Mouse (Mus musculus) adrenal gland, postnatal 10 days (tissue): ENCODE data around the gene Mmp9. TPM values are rescaled to one million over a fixed set of nuclear protein-coding genes. Genes with fewer than 3 reads are reported as not detected.

Source experiments
- DNase-seq: peaks from one replicate; pipeline ENCODE4 v3.0.0; 2021; ENCODE audit warnings: mixed read lengths
- total RNA-seq, 2 experiments: library from RNA; stranded (reverse); gene quantifications; 2 replicates each; pipeline ENCODE4 v1.2.3; 2021

Gene Mmp9
- total RNA-seq, 2 experiments from 2014 or later, result 2.6 to 24.5 TPM

DNA sequence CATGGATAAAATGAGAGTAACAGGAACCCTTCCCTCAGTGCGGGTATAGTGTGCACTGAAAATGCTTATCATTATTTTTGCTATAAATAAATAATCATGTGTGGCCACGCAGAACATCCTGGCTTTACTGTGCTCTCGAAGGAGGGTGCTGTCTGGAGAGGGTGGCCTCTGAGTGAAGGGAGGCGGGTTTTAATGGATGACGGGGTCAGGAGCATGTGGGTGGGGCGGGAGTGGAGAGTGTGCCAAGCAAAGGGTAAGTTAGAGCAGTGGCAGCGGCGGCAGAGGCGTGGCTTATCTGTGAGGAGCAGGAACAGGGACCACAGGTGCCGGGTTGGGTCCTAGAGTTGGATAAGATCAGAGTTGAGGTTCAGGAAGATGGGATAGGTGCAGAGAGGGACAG lies 51.2 kb downstream of the Mmp9 start:
- DNase-seq, result no peak

DNA sequence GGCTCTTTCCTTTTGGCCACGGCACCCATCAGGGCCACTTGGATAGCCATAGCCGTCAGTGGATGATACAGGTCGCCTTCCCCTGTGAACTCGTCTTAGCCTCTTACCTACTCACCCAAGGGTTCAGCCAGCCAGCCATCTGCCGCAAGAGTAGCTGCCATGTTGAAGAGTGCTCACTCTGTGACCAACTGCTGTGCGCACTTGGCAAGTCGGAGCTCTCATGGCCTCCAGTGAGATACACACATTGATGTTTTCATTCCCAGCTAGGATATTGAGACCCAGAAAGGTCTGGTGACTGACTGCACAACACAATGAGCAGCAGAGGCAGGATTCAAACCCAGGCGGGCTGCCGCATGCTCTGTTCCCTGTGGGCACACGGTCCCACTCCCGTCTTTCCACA lies 53.6 kb downstream of the Mmp9 start:
- DNase-seq, result no peak

DNA sequence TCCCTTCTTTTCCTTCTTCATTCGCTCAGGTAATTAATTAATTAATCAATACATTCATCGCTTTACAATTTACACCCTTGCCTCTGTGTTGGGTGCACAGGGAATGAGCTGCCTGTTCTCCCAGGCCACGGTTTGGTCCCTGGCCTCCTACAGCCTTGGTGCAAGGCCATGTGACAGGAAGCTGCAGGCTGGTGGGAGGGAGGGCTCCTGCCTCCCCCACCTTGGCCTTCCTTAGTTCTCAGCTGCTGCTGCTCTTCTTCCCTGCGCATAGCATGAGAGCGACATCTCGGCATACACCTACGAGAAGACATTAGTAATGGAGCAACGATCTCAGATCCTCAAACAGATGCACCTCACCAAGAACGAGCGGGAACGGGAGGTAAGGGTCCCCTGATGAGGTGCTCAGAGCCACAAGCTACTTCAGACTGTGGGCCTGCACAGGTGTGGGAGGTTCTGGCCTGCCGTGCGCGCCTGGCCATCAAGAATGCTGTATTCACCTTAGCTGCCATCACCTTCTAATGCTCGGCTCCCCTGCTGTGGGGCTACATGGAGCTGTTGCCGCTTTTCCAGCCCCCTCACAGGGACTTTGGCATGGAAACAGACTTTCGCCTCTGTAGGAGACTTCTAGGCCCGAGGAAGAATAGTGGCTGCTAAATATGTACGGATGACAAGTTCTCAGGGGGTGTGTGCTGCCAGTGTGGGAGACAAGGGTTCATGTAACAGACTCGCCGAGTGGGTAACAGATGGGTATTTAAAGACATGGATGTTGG lies 54.3 kb downstream of the Mmp9 start:
- DNase-seq, result no peak

DNA sequence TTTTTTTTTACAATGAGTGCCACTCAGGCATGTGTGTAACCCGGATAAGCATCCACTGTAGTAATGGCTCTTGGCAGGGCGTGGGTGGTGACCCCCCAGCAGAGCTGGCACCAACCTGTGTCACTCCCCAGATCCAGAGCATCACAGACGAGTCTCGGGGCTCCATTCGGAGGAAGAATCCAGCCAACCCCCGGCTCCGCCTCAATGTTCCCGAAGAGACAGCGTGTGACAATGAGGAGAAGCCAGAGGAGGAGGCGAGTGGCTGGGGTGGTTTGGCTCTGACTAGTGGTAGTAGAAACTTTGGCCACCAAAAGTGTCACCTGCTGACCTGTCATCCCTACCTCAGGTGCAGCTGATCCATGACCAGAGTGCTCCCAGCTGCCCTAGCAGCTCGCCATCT lies 55.4 kb downstream of the Mmp9 start:
- no peak for DNase-seq

DNA sequence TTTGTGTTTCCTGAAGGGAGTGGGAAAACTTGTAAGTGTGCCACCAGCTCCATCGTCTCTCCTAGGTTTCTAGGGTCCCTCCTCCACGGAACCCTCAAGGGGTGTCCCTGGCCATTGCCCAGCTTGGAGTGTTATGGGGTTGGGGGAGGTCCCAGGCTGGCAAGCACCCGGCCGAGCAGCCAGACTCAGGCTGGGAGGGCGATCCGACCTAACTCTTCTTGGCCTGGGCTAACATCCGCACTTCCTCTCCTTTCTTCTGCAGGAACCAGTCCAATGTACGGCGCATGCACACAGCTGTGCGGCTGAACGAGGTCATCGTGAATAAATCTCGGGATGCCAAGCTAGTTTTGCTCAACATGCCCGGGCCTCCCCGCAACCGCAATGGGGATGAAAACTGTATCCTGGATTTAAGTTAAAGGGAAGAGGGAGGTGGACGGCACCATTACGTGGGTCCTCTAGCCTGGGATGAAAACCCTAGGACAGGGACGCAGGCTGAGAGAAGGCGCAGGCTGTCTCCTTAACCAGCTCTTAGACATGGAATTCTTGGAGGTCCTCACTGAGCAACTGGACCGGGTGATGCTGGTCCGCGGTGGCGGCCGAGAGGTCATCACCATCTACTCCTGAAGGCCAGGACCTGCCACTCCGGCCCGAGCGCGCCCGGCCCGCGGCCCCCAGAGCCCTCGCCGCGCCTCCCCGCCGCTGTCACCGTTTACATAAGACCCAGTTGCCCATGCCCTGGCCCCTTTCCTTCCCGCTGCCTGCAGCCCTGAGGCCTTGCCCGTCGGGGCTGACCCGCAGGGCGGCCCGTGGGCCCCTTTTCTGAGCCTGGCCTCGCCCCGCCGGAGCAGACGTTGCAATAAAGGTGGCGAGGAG lies 56.5 kb downstream of the Mmp9 start:
- peak; percentile 28 for DNase-seq

DNA sequence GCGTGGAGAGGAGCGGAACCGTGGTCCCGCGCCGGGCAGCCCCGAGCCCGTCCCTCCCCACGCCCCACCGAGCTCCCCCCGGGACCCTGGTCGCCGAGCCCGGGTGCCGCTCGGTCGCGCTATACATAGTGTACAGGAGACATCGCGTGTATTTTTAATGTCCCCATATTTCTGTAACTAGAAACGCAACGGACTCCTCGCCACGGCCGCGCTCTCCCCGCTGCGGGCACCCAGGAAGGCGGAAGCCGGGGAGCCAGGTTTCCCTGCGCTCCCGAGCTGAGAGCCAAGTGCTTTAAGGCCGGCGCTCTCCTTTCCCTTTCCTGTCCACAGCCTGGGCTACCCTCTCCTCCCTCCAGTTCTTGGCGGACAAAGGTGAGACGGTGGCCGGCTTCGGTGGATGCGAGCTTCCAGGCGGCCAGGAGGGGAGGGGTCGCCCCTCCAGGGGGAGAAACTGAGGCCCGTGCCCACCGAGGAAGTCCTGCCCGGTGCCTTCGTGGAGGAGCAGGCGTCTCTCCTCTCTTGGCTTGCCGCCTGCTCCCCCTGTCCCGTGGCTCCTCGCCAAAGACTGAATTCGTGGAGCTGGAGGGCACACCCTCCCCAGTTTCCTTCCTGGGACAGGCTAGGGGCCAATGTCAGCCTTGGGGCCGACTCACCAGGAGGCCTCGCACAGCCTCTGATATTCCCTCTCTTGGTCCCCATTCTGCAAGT lies 57.3 kb downstream of the Mmp9 start:
- DNase-seq, result peak; percentile 75

DNA sequence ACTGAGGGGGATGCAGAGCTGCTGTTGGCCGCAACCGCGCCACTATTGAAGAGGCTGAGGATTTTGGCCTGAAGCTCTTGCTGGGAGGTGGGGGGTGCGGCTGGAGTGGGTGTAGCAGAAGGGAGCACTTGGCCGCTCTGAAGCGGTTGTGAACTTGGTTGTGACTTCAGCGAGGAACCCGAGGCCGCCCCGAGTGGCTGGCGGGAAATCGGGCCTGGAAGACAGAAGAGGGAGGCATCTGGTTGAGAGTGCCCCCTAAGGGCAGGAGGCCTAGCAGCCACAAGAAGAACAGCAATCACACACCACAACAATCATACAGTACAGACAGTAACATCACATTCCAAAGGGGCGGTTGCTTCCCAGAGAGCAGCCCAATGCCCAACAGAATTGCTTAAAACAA lies 61.4 kb downstream of the Mmp9 start:
- no peak for DNase-seq

DNA sequence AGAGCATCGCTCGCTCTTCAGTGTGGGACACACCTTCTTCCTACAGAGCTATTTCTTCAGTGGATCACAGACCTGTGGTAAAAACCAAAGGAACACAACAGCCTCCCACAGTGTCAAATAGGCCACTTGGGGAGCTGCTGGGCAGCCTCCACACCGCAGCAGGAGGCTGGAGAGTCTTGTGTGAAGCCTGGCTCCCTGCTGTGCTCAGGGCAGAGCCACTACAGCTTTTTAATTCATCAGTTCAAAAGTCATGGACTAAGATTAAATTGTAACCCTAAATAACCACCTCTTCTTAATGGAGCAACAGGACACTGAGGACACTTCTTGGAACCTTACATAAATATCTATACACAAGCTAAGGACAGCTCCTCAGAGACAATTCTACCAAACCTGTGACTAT lies 62.5 kb downstream of the Mmp9 start:
- DNase-seq, result no peak

DNA sequence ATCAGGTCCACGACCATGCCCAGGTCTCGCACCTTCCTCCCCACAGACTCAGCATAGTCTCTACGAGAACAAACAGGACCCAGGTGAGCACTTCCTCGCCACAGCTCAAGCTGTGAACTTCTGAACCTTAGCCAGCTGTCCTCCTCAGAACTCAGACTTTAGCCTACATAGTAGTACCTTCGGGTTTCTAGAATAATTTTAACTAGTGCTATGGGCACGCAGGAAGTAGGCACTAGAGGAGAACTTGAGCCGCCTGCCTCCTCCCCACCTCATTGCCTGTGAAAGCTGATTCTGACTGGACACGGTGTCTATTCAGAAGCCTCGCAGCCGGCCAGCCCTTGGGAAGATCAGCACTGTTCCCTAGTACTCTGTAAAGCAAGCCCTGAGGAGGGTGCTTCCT lies 63.7 kb downstream of the Mmp9 start:
- DNase-seq, result no peak

Other genes starting within 250 kb of the Mmp9 start
- not detected for gene Spint4, start 242.3 kb upstream of the Mmp9 start, total RNA-seq
- gene Spint5, start 225.5 kb upstream of the Mmp9 start, total RNA-seq, result not detected
- gene Wfdc3, start 194.8 kb upstream of the Mmp9 start, total RNA-seq, result under 1 TPM; 0.54 to 0.70 TPM
- gene Dnttip1, start 194.8 kb upstream of the Mmp9 start, total RNA-seq, result 10 to 100 TPM; 39.1 to 42.1 TPM
- 10 to 100 TPM; 28.1 to 33.7 TPM for gene Ube2c, start 170.9 kb upstream of the Mmp9 start, total RNA-seq
- 100 to 1,000 TPM; 221 to 908 TPM for gene Tnnc2, start 160.8 kb upstream of the Mmp9 start, total RNA-seq
- 10 to 100 TPM; 36.9 to 39.0 TPM for gene Snx21, start 155.0 kb upstream of the Mmp9 start, total RNA-seq
- 10 to 100 TPM; 28.6 to 33.9 TPM for gene Acot8, start 135.9 kb upstream of the Mmp9 start, total RNA-seq
- gene Zswim3, start 135.7 kb upstream of the Mmp9 start, total RNA-seq, result 1 to 10 TPM; 4.0 to 4.1 TPM
- gene Zswim1, start 118.1 kb upstream of the Mmp9 start, total RNA-seq, result 1 to 10 TPM; 6.9 to 8.5 TPM
- not detected for gene Spata25, start 112.2 kb upstream of the Mmp9 start, total RNA-seq
- gene Ctsa, start 107.9 kb upstream of the Mmp9 start, total RNA-seq, result 100 to 1,000 TPM; 100 to 103 TPM
- gene Neurl2, start 107.3 kb upstream of the Mmp9 start, total RNA-seq, result 1 to 10 TPM; 3.4 to 8.0 TPM
- gene Pltp, start 83.1 kb upstream of the Mmp9 start, total RNA-seq, result 10 to 100 TPM; 31.5 to 36.6 TPM
- 10 to 100 TPM; 47.1 to 55.0 TPM for gene Pcif1, start 61.5 kb upstream of the Mmp9 start, total RNA-seq
- gene Zfp335, start 29.0 kb upstream of the Mmp9 start, total RNA-seq, result 10 to 100 TPM; 13.4 to 16.2 TPM
- 1 to 10 TPM; 4.5 to 7.7 TPM for gene Slc12a5, start 20.0 kb downstream of the Mmp9 start, total RNA-seq
- gene Ncoa5, start 94.1 kb downstream of the Mmp9 start, total RNA-seq, result 10 to 100 TPM; 29.3 to 35.9 TPM
- gene Cd40, start 114.8 kb downstream of the Mmp9 start, total RNA-seq, result 1 to 10 TPM; 2.9 to 3.3 TPM
- not detected for gene 1700025C18Rik, start 150.0 kb downstream of the Mmp9 start, total RNA-seq